Mouse (Mus musculus) spleen, postnatal 36 days (tissue): ENCODE data around the gene Gm20388.

Source experiments
- DNase-seq, 2 experiments: peaks; one replicate each; pipeline ENCODE4 v3.0.0; 2022; ENCODE audit warnings: low spot score in 2 of 2, mixed read lengths in 1 of 2

Gene Gm20388

DNA sequence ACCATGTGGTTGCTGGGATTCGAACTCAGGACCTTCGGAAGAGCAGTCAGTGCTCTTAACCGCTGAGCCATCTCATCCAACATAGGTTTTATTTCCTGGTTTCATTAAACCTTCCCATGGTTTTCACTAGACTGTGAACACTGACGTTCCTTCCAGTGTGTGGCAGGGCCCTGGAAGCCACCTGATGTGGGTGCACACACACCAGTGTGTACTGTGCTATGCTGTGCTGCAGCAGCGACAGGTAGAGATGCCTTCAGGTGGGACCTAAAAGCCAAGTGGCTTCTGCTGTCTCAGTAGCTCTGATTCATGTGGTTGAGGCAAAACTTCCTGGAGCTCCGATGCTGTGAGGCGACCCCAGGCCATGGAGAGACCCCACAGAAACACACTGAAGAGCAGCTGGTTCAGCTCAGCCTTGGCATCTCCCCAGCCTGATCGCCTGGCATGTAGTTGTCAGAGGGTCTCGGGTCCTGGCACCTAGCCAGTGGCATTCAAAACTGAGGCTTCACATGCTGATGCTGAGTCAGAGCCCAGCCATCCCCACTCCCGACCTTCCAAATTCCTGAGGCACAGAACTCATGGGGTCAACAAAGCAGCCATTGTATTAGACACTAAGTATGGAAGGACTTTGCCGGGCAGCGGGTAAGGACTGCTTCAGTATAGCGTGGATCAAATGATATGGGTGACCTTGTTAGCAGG is 3842.3 kb downstream of the Gm20388 start:
- no peak for DNase-seq

DNA sequence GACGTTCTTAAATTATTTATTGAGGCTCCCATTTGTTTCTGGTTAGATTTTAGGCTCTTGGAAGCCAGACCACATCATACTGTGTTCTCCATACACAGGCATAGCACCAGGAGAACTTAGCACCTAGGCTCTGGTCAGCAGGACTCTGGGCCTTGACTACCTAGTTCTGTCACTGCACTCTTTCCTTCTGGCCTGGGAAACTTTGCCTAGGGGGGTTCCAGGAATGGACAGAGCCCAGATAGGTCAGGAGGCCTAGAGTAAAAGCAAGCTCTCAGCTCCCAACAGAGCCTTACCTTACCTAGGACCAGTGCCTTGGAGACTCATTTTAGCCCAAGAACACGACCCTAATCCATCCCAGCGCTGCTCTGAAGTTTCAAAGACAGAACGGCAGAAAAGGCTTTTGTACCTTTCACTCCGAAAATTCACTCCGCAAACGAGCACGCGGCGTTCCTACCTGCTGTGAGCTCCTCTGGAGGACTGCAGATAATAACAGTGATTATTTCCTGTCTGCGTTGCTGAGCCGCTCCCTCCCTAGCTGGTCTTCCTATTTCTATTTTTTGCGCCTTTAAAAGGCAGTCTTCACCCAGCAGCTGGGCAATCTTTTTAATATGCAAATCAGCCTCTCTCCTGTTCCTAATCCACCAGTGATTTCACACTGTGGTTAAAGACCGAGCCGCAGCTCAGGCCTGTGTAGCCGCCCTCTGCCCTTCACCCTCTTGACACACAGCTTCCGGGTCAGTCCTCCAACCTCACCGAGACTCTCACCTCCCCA is 3843.1 kb downstream of the Gm20388 start:
- DNase-seq: no peak

DNA sequence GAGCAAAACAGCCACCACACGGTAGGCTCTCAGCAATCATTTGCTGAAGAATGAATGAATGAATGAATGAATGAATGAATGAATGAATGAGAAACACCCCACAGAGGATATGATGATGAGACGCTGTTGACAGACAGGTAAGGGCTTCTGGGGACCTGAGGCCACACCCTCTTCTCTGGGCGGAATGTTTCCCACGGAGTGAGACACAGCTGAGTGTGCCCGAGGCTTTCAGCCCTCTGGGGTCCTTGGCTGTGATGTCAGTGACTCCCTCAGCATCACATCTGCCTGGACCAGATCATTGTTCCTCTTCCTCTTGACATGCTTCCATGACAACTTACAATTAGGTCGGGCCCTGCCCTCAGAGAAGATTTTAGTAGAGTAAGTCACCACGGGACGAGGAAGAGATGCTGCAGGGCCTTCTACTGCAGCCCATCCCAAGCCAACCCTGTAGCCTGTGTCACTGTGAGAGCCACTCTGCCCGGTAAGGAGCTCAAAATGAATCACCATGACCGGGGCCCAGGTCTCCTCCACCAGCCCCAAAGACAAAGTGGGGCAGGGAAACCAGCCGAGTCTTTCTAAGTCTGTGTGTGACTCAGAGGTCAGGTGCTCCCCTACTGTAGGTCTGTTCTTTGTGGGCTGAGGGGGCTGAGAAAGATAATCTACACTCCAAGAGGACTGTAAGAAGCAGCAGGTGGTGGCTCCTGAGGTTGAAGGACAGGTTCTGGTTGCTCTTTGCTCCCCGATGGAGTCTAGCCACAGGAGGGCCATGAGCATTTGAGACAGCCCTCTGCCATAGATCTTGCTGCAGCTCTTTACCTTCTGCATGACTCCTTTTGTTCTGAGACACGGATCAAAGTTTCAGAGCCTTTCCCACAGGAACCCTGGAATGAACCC is 3844.1 kb downstream of the Gm20388 start:
- DNase-seq: no peak

DNA sequence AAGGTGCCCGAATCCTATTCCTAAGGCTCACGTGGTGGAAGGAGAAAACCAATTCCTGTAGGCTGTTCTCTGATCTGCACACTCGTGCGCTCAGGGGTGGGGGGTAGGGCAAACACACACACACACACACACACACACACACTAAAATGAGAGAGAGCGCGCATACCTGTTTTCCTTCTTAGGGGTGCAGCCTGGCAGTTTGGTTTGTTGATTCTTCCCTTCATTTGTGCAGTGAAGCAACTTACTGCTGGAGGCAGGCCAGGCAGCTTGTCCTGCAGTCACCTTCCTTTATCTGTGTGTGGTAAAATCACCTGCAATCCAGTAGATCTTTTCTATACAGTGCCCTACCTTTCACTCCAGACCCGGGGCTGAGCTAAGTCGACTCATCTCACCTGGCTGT is 3846.3 kb downstream of the Gm20388 start:
- DNase-seq: no peak

DNA sequence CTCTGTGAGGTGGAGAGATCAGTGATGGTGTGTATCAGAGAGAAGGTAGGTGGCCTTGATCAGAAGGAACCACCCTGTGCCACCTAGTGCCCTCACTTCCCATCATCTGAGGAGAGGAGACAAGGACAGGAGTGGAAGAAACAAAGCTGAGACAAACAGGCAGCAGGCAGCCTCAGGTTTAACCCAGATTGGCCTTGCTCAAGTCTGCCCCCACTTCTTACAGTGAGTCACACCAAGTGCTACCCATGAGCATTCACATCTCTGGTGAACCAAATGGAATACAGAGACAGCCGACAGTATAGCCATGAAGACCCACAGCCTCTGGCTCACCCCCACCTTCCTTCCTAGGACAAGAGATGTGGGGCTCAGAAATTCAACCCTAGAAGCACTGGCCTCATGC is 3848.3 kb downstream of the Gm20388 start:
- no peak for DNase-seq

DNA sequence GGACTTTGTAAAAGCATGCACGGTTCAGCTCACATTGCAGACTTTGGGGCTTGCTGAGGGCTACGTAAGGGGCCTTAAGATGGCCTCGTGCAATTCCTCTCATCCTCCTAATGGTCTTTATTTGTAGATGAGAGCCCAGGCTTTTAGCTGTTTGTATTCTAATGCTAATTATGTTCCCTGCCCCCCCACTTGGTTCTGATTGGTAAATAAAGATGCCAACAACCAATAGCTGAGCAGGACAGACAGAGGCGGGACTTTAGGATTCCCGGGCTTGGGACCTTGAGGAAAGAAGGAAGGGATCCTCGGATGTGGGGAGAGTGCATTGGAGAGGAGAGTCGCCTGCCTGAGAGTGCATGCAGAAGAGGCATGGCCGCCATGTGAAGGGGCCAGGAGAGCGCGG is 3849.3 kb downstream of the Gm20388 start:
- no peak for DNase-seq

DNA sequence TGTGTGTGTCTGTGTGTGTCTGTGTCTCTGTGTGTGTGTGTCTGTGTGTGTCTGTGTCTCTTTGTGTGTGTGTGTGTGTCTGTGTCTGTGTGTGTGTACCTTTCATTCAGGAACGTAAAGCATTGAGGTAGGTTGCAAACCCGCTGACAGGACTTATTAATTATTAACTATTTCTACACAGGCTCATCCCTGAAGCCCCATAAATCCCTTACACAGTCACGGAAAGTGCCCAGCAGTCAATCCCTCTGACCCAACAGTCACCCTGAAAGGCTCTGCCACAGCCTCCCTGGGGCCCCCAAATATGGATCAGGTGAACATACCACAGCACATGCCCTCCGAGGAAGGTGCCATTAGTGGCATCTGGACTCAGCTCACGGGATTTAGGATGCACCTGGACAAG is 3849.9 kb downstream of the Gm20388 start:
- no peak for DNase-seq

DNA sequence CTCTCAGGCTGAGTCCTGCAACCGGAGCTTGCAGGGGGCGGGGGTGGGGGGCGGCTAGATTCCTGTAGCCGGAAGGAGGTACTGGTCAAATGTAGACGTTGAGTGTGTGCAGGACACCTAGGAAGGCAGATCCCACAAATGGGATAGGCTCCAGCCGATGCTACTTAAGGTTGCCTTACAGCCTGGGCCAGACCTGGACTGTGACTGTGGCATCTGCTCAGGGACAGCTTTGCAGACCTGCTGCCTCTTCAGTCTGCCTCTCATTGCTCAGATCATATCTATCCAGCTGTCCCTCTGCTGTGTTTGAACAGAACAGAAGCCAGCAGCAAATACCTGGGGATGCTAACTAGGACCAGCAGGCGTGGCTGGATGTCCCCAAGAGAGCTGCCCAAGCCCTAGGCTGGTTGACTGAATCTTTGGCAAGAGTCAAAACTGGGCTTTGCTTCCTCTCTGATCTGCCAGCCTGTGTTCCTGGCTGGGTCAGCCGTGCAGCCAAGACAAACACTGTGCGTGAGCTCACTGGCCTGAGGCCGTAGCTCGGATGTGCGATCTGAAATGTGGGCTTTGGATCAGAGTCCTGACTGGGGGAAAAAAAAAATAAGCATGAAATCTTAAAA is 3850.7 kb downstream of the Gm20388 start:
- DNase-seq: no peak

DNA sequence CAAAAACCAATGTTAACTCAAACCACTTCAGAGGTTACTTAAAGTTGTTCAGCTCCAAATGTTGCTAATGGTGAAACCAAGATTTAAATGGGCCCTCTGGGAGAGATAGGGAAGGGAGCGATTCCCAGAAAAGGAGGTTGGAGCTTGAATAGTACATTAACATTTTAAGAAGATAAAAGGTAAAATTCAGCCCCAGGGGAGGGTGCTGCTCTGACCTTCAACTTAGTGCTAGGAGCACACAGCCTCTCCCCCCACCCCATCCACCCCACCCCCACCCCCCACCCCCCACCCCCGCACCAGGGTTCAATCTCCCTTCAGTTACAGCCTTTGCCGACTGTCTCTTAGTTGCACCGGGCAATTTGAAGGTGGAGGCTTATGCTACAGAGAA is 3851.2 kb downstream of the Gm20388 start:
- no peak for DNase-seq

DNA sequence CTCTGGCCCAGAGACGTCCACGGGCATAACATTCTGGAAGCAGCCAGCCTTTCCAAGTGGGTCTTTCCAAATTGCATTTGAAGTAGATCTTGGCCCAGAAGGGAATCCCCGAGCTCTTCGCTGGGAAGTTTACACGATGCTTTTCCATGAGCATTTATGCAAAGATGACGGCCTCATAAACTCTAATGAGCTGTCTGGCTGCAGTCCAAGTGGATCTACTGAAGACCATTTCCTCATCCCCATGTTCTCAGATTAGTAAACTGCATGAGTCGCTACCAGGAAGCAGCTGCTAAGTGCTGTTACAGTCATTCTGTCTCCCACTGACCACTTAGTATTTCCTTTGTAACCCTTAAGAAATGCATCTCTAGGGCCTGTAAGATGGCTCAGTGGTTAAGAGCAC is 3852.7 kb downstream of the Gm20388 start:
- DNase-seq: peak in 1 of 2 experiments; percentile 12

DNA sequence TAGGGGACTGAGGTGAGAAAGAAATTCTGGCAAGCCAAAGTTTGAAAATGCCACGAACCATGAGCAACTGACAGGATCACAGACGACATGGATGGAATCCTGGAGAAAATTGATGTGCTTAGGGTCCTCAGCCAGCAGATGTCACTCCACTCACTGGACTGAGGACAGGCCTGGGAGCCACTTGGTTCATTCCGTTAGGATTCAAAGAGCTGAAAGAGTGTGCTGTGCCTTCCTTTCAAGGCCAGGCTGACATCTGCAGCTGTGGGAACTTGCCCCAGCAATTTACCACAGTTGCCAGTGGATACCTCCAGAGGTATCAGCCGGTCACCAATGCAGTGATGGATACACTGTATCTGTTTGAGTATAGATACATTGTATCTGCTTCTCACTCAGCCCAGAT is 3854.0 kb downstream of the Gm20388 start:
- DNase-seq: no peak

DNA sequence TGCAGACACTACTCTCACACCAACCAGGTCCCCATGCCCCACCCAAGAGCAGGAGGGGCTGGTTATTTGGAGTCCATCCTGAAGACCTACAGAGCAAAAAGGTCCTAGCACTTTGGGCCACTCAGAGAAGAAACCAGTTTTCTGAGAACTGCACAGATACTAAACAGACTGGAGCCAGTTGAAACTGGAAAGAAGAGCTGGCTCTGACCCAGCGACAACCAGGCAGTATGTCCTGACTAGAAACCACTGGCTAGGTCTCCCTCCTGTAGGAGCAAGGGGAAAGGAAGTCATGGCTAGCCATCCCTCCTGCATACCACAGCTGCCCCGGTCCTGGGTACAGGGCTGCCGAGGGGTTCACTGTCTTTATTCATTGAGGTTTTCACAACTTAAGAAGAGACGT is 3855.9 kb downstream of the Gm20388 start:
- DNase-seq: no peak

DNA sequence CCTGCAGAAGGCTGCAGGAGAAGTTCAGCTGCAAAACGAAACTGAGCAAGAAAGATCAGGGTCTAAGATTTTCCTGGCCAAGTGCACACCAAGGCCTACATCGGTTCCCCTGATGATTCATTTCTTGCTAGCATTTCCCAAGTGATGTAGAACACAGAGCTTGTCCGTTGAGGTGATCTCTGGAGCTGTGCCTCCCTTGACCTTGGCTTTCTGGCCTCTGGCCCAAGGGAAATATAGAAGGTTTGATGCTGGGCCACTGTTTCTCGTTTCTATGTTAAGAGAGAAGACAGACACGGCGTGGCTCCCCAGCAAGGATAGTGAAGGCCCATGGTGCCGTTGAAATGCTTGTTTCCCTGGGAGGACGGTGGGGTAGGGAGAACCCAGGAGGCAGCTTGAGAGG is 3857.2 kb downstream of the Gm20388 start:
- DNase-seq: no peak

DNA sequence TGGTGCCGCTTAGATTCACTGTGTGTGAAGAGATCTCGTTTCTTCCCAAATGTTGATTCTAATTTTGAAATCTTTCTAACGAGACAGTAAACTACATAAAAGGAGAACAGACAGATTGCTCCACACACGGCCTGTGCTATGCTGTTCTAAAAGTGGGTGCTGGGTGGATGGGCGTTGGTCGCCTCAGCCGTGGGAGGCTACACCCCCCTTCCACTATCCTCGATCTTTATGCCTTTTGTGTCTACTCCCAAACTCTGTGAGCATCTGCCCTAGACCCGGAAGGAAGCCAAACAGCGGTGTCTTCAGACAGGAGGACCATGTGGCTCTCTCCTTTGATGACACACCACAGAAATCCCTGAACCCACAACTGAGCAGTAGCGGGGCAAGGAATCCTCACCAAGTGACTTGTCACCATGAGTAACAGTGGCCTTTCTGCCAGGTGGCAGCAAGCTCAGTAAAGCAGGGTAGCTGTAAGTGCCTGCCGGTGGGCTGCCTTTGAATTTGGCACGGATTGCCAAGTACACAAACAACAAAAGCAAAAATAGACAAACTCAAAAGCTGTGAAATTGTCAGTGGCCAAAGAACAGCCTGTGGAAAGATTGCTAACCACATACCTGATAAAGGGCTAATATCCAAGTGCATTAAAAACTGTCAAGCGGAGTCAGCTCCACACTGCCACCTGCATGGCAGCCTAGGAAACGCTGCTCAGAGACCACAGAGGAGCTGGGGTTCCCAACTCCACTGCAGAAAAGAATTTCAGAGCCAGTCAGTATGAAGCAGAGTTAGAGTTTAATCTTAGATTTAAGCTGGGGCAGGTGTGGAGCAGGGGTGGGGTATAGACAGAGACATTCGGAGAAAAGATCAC is 3858.1 kb downstream of the Gm20388 start:
- DNase-seq: no peak

DNA sequence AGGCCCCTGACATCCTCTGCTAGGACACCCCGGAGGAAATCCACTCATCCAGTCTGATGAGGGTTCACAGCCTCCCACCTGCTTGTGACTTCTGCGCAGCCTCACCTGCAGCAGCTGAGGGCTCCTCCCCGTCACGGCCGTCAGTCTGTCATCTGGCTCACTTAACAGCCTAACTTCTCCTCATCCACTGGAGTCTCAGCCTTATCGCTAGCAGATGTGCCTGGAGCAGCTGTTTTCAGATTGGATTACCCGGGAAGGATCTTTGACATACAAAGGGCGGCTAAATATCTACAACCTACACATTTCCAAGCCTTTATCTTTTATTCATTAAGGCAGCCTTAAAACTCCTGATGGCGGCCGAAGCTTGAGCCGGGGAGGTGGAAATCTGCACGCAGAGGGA is 3862.8 kb downstream of the Gm20388 start:
- no peak for DNase-seq

DNA sequence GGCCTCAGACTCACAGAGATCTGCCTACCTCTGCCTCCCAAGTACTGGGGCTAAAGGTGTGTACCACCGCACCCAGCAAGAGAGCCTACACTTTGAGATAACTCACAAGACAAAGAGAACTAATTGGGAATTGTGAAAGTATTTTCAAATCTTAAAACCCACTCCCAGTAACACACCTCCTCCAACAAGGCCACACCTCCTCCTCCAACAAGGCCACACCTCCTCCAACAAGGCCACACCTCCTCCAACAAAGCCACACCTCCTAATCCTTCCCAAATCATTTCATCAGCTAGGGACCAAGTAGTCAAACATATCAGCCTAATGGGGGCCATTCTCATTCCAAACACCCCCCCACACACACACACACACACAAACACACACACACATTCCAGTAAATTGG is 3863.8 kb downstream of the Gm20388 start:
- DNase-seq: no peak

DNA sequence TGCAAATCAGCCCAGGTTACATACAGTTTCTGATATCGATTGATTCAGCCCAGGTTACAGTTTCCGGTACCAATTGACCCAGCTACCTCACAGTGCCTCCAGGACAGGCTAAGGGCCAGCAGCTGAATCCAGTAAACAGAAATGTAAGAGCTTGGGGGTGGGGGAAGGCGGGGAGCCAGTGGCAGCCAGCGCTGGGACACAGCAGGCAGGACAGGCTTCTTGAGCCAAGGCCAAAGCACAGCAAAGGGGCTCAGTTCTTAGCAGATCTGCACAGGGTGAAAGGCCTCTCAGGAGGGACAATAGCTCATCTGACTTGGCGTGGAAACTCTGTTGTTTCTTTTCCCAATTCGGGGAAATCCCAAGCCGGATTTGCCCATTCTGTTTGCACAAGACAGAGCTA is 3866.7 kb downstream of the Gm20388 start:
- no peak for DNase-seq

DNA sequence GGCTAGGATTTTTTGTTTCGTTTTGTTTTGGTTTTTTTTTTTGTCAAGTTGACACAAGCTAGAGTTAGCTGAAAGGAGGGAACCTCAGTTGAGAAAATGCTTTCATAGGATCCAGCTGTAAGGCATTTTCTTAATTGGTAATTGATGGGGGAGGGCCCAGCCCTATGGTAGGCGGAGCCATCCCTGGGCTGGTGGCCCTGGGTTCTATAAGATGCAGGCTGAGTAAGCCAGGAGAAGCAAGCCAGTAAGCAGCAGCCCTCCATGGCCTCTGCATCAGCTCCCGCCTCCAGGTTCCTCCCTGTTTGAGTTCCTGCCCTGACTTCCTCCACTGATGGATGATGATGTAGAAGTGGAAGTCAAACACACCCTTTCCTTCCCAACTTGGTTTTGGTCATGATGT is 3869.8 kb downstream of the Gm20388 start:
- DNase-seq: no peak

DNA sequence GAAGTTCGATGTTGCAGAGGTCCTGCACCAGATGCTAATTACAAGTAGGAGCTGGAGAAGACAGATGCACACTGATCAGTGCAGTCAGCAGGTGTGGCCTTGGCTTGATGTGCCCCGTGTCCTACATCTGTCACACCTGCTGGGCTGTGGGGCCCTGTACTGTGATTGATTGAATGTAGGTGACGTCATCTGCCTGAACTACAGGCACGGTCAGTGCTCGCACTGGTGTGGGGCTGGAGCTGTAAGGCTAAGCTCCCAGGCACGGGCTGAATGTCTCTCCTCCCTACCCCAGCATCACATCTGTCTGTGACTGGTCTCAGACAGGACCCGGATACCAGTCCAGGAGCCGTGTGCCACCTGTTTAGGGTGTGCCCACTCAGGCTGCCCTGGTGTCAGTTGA is 3870.6 kb downstream of the Gm20388 start:
- no peak for DNase-seq

DNA sequence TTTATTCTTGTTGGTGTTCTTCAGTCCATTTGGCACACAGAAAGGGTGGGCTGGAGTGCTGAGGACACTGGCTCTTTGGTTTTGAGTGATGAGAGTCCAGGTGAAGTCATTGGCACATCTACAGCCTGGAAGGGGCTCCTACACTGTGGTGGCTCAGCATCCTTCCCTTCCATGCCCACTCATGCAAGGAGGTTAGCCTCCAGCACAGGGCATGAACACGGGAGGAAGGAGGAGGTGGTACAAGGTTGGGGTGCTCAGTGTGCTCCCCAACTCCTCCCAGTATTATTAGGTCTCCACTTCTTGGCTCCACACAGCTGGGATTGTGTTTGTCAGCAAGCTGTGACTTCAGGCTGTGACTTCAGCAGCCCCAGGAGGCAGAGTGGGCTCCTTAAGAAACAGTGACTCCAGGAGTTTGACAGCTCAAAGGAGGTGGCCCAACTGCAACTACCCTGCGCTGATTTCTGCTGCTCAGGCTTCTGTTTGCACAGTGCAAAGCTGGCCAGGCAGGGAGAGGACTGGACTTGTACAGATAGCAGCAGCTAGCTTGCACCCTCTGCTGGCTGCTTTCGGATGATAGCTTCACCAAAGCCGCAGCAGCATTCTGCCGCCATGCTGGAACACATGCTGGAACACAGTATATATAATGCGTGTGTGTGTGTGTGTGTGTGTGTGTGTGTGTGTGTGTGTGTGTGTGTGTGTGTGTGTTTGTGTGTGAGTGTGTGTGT is 3873.0 kb downstream of the Gm20388 start:
- DNase-seq: peak in 1 of 2 experiments; percentile 7
